Mouse (Mus musculus) stomach, postnatal 0 days (tissue): ENCODE results near the gene Akap6. TPM values are rescaled to one million over a fixed set of nuclear protein-coding genes. Genes with fewer than 3 reads are reported as not detected.

Experiments used
- ATAC-seq: fragments of 200-750 bp; cut with Nextera tagmentation; 2 replicates; pipeline ENCODE4 v1.8.0; 2017; ENCODE audit not compliant: low FRiP score, low TSS enrichment
- DNase-seq: peaks from one replicate; pipeline ENCODE4 v3.0.0-alpha.2; 2016; ENCODE audit warnings: low spot score
- H3K27ac ChIP-seq: fragments of 300-500 bp; sonication (generic); replicated peaks from 2 replicates; pipeline ENCODE4 v1.5.1; 2014; ENCODE audit warnings: mild to moderate bottlenecking, control low read depth
- H3K27me3 ChIP-seq: fragments of 300-500 bp; sonication (generic); 2 replicates; pipeline ENCODE4 v1.6.1; 2014; ENCODE audit warnings: low read length; ENCODE audit not compliant: control insufficient read depth, insufficient read depth
- H3K36me3 ChIP-seq: fragments of 300-500 bp; sonication (generic); 2 replicates; pipeline ENCODE4 v1.6.1; 2014; ENCODE audit warnings: low read length, mixed read lengths; ENCODE audit not compliant: control insufficient read depth, insufficient read depth
- H3K4me1 ChIP-seq: fragments of 300-500 bp; sonication (generic); replicated peaks from 2 replicates; pipeline ENCODE4 v1.6.1; 2014; ENCODE audit warnings: antibody characterized with exemption; ENCODE audit not compliant: control insufficient read depth, insufficient read depth
- H3K4me2 ChIP-seq: fragments of 300-500 bp; sonication (generic); replicated peaks from 2 replicates; pipeline ENCODE4 v1.6.1; 2014; ENCODE audit warnings: low read depth, mild to moderate bottlenecking, control low read depth, moderate library complexity
- H3K4me3 ChIP-seq: fragments of 300-500 bp; sonication (generic); 2 replicates; pipeline ENCODE4 v1.5.1; 2014; ENCODE audit warnings: low read depth, low read length, control low read depth
- H3K9ac ChIP-seq: fragments of 300-500 bp; sonication (generic); 2 replicates; pipeline ENCODE4 v1.6.1; 2014; ENCODE audit warnings: mild to moderate bottlenecking, low read length, control low read depth, mixed read lengths
- H3K9me3 ChIP-seq: fragments of 300-500 bp; sonication (generic); 2 replicates; pipeline ENCODE4 v1.6.1; 2016; ENCODE audit warnings: low read length; ENCODE audit not compliant: control insufficient read depth
- CTCF ChIP-seq: IDR thresholded peaks from 2 replicates; pipeline ENCODE4 v1.5.1; 2016; ENCODE audit warnings: antibody characterized with exemption, low read depth, mild to moderate bottlenecking, moderate library complexity
- EP300 ChIP-seq: optimal IDR thresholded peaks from 2 replicates; pipeline ENCODE3; 2016; ENCODE audit warnings: antibody characterized with exemption
- WGBS: fragments of 180-500 bp; shearing (Covaris S2); extraction: QIAGEN DNeasy Blood & Tissue Kit; methylation state at CpG from one replicate; pipeline ENCODE4 v1.1.7; 2014; 5-methylcytosine and 5-hydroxymethylcytosine counted together
- polyA plus RNA-seq: library from polyadenylated mRNA; unstranded; fragments of >200 nt; fragmentation: Nextera tagmentation; extraction: Ambion mirVana; gene quantifications from 2 replicates; pipeline ENCODE4 v1.2.1, GENCODE M21; 2015

The Akap6 gene
- polyA plus RNA-seq, 1 experiment from 2014 or later = 0.76 TPM

DNA sequence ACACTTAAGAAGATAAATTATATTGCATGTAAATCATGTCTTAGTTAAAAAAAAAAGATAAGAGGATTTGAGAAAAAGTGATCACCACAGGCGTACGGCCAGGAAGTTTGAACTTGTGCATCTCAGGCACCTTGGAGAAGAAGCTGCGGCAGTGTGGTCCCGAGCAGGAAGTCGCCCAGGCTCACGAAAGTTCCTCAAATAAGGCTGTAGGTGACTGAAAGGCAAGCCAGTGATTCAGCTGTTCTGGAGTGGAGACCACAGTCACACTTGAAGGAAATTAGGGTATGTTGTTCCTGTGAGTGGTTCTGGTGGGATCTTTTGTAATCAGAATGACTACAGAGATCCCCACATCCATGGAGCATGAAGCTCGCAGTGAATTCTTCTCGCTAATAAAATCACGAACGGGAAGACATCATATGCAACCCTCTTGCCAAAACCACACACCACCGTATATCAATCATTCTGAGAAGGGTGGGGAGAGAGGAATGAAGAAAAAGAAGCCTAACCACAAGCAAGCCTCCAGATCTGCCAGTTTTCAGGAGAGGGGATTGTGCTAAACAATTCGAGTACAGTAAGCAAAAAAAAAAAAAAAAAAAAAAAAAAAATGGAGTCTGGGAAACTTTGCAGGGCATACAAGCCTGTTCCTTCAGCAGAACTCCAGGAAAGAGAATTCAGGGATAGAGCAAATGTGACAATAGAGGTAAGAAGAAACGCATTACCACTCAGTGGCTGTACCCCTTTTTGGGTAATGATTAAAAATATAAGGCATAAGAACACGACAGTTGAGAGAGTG, 130.0 kb downstream of the Akap6 start:
- TF ChIP-seq EP300 (no peak), CTCF (no peak)
- Histone ChIP-seq H3K27me3 (no peaks in the 10 kb centered on the region), H3K4me3 (no peak overlapping the region), H3K9ac (no peak overlapping the region), H3K27ac (no peak overlapping the region), H3K36me3 (no peaks in the 10 kb centered on the region), H3K9me3 (no peaks in the 10 kb centered on the region), H3K4me2 (peak overlapping the region; percentile 25; the same call in 1 of the 2 replicates), H3K4me1 (no peaks in the 10 kb centered on the region)
- no peak for ATAC-seq
- DNase-seq = no peak
- 49% methylated on average over 14 of the region's 14 CpGs for WGBS

DNA sequence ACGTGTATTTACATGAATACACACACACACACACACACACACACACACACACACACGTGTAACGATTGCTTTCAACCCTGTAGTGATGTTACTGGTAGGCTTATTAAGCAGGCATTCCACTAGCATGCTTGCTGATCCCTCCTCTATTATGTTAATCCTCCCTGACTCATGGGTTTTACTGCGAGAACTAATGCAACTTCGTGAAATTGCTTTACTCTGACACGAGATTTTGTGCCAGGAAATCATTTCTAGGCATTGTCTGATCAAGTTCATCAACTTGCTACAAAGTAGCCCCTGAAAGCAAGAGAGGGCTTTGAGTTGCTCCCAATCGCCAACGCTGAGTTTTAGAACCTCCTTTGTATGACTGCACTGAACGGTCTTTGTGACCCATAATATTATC, 132.6 kb downstream of the Akap6 start:
- Histone ChIP-seq H3K4me1 (peaks cover 3% of the 10 kb centered on the region; the same call in 1 of the 2 replicates), H3K4me2 (peak overlapping the region; percentile 25; the same call in 1 of the 2 replicates), H3K9me3 (no peaks in the 10 kb centered on the region), H3K27me3 (no peaks in the 10 kb centered on the region), H3K9ac (no peak overlapping the region), H3K4me3 (no peak overlapping the region), H3K36me3 (no peaks in the 10 kb centered on the region), H3K27ac (no peak overlapping the region; the same call in 1 of the 2 replicates)
- DNase-seq (no peak), ATAC-seq (no peak; the same call in 1 of the 2 replicates)
- WGBS = 27% methylated on average over 9 of the region's 9 CpGs
- TF ChIP-seq CTCF (no peak), EP300 (no peak)

DNA sequence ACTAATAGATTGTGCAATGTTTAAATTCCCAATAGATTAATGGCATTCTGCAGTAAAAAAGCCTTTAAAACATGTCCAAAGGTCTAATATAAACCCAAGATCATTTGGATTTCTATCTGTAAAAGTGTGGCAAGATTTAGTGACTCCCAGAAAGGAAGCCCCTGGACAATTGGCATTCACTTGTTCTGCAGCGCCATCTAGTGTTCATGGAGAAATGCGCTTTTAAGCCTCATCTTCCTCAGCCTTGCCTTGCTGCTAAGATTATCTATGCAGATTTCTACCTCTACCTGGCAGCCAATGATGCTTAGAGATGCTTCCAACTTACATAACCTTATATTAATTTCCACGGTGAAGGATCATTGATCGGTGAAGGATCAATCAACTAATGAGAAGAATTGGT, 133.0 kb downstream of the Akap6 start:
- Histone ChIP-seq H3K27ac (no peak overlapping the region), H3K4me1 (peaks cover 3% of the 10 kb centered on the region; the same call in 1 of the 2 replicates), H3K9me3 (no peaks in the 10 kb centered on the region), H3K9ac (no peak overlapping the region), H3K36me3 (no peaks in the 10 kb centered on the region), H3K4me2 (0 out of 2 replicates have a peak overlapping the region, but pooled peaks have one; percentile 25), H3K27me3 (no peaks in the 10 kb centered on the region), H3K4me3 (no peak overlapping the region)
- ATAC-seq (no peak; the same call in 1 of the 2 replicates), DNase-seq (peak; percentile 51)
- peak; percentile 95 for TF ChIP-seq CTCF
- no peak for TF ChIP-seq EP300
- 3% methylated on average over 4 of the region's 4 CpGs for WGBS

DNA sequence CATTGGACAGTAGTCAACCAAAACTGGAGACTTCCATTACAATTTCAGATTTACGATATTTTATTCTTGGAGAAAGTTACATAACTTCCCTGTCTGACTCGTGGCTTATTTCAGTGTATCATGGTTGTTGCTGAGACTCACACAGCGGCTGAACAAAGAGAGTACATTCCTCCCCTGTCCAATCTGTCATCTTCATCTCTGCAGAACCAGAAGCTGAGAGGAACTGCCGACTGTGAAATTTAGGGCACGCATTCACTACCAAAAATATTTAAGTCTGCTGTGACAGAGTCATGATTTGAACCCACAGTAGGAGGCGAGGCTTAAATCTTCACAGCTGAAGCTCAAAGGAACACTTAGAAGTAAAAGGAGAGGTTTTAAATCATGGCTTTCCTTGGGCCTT, 134.0 kb downstream of the Akap6 start:
- no peak for DNase-seq
- 54% methylated on average over 6 of the region's 6 CpGs for WGBS

DNA sequence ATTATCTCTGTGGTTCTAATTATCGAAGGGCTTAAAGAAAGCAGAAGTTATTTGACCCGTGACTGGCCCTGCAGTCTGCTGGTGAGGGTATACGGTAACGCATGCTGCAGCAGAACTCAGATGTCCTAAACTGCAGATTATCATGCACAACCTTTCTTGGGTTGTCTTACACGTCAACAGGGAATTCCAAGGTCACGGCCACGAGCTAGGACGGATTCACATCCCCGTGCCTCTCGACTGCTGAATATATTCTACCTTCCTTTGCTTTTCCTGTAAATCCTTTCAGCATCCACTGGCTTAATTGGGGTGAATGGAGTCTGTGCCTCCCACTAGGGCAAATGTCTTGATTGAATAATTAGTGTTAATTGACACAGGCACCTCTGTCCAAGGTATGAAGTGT, 134.9 kb downstream of the Akap6 start:
- TF ChIP-seq CTCF (no peak), EP300 (no peak)
- Histone ChIP-seq H3K4me1 (peaks cover 3% of the 10 kb centered on the region; the same call in 1 of the 2 replicates), H3K4me3 (no peak overlapping the region), H3K27ac (no peak overlapping the region), H3K27me3 (no peaks in the 10 kb centered on the region), H3K36me3 (no peaks in the 10 kb centered on the region), H3K9ac (no peak overlapping the region), H3K4me2 (no peak overlapping the region), H3K9me3 (no peaks in the 10 kb centered on the region)
- 77% methylated on average over 10 of the region's 10 CpGs for WGBS
- ATAC-seq (no peak), DNase-seq (no peak)

More for the DNA sequence above, 134.0 kb downstream of the Akap6 start:
- Histone ChIP-seq H3K27ac (no peak overlapping the region), H3K4me1 (peaks cover 3% of the 10 kb centered on the region; the same call in 1 of the 2 replicates), H3K27me3 (no peaks in the 10 kb centered on the region), H3K9ac (no peak overlapping the region), H3K4me2 (no peak overlapping the region), H3K4me3 (no peak overlapping the region), H3K36me3 (no peaks in the 10 kb centered on the region), H3K9me3 (no peaks in the 10 kb centered on the region)
- TF ChIP-seq CTCF = no peak
- no peak for TF ChIP-seq EP300
- ATAC-seq = no peak

DNA sequence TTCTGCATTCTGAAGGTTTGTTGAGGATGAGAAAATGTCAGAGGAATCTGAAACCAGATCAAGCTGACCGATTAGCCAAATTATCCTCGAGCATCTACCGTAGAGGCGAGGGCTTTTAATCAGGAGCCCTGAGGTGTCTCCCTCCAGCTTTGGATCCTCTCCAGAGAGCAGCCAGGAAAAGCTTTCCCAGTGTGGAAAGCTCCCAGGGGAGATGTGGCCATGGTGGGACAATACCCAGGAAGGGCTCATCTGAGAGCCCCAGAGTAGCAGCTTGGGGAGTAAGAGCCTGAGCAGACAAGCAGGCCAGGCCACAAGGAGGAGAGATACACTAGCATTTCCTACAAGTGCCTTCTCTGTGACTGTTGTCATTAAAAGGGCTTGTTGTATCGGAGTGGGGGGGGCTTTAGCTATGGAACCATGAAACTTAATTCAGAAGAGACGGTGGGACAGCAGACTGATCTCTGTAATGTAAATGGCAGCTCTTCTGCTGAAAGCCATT, 135.6 kb downstream of the Akap6 start:
- Histone ChIP-seq H3K27ac (peak overlapping the region; percentile 53; the same call in 1 of the 2 replicates), H3K27me3 (no peaks in the 10 kb centered on the region), H3K9ac (no peak overlapping the region), H3K4me3 (no peak overlapping the region), H3K9me3 (no peaks in the 10 kb centered on the region), H3K4me2 (no peak overlapping the region), H3K36me3 (no peaks in the 10 kb centered on the region), H3K4me1 (peaks cover 3% of the 10 kb centered on the region; the same call in 1 of the 2 replicates)
- no peak for TF ChIP-seq CTCF
- DNase-seq = no peak
- WGBS = 70% methylated on average over 6 of the region's 6 CpGs
- no peak for ATAC-seq
